Mouse (Mus musculus) lung, postnatal 36 days (tissue): ENCODE data around the gene Spaca1.
"Not testable (repeated sequence)": the region's sequence is repeated elsewhere in the genome, so short reads cannot be mapped to it uniquely, and the experiment has no call there.

Experiments
- DNase-seq: peaks from one replicate; pipeline ENCODE4 v3.0.0; 2022; ENCODE audit warnings: mixed read lengths

Gene Spaca1

GRCm38 (mm10) chr4:34049571-34050255 is at the start of gene Spaca1:
Gene Spaca1 (minus strand): TSS chr4:34050191.
- no peak for DNase-seq

DNA sequence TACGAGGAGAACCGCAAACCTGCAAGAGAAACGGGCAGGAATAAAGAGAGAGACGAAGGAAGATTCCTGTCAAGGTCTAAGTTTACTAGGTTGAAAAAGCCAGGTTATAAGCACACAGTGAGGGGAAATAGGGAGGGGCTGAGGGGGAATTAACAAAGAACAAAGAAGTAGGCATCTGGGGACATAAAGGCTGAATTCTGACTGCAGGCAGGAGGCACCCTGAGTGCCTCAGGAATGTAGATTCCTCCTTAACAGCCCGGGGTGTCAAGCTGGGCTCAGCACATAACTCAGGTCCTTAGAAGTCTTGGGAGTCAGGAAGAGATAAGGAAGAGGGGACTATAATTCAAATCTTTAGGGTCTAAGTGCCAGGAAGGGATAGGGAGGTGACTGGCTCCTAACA is 37.3 kb upstream of the Spaca1 start:
- DNase-seq: not testable (repeated sequence)

- no peak for DNase-seq
Observed at GRCm38 (mm10) chr4:34081064-34081463, 31.1 kb upstream of the Spaca1 start.

DNA sequence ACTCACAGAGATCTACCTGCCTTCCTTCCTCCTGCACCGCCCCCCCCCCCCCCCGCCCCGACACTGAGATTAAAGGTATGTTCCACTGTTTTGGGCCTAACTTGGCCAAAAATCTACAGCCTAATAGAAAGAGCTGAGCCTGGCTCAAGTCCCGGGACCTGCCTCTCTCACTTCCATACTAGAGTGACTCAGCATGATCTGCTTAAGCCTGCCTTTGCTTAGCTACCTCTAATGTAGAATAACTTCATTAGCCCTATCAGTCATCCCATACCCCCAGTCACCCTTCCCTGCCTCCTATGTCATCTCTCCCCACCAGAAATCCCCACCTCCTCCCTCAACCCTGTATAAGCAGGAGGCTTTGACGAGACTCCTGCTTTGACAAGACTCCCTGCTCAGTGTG is 19.0 kb upstream of the Spaca1 start:
- DNase-seq: no peak

DNA sequence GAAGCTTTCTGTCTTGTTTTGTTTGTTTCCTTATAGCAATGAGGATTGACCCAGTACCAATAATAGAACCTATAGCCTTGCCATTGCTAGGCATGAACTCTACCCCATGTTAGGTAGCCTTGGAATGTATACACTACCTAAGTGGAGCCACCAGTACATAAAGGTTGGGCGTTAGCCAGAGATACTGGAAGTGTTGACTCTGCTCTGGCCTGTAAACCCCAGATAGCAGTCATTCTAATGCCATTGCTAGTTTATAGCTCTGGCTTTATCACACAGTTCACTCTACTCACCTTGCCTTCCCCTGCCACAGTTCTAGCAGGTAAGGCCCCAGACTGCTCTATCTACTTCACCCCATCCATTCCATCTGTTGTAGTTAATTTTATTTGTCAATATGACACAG is 8.3 kb upstream of the Spaca1 start:
- no peak for DNase-seq

- no peak for DNase-seq
Observed at GRCm38 (mm10) chr4:34026771-34027170, 23.2 kb downstream of the Spaca1 start.

DNA sequence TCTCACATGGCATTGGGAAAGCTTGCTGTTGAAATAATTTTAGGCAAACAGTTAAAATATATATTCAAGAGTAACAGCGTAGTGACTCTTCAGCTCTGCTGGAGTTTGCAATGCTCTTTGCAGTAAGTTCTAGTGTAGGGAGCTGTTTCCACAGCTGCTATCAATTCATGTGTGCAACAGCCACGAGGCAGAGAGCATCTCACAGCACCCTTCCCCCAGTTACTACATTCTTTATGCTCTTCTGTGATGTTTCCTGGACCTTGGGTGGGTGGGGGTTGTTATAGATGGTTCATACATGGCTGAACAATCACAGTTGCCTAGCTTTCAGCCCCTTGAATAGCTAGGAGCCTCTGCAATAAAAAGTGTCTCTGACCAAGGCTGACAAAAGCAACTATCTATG is 28.5 kb downstream of the Spaca1 start:
- no peak for DNase-seq

DNA sequence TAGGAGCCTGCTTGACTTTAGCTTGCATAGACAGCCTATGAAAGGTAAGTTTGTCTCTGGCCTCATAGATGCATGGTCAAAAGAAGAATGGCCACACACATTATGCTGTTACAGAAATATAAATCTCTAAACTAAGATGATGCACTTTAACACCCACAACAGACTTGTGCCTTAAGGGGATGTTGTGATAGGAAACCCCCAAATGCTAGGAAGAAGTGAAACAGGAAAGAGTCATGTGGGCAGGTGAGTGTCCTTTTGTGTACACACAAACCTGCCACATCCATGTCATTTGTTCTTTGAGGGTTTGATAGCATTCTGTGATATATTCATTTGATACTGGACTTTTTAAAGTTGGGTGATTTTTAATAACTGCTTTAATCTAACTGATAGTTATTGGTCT is 53.6 kb downstream of the Spaca1 start:
- DNase-seq: no peak

DNA sequence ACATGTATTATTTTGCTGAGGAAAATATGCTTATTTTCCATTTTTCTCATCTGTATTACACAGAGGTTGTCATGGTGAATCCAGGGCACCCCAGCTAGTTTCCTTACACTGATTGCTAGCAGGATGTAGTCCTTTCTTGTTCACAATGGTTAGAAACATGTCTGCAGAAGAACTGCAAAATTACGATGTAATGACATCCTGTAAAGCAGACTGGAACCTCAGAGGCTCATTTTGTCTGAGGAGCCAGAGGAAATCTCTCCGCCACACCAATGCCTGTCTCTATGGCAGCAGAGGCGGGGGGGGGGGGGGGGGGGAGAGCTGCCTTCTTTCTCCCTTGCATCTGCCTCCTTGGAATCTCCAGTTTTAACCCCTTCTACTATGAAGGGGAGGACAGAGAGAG is 57.3 kb downstream of the Spaca1 start:
- no peak for DNase-seq

DNA sequence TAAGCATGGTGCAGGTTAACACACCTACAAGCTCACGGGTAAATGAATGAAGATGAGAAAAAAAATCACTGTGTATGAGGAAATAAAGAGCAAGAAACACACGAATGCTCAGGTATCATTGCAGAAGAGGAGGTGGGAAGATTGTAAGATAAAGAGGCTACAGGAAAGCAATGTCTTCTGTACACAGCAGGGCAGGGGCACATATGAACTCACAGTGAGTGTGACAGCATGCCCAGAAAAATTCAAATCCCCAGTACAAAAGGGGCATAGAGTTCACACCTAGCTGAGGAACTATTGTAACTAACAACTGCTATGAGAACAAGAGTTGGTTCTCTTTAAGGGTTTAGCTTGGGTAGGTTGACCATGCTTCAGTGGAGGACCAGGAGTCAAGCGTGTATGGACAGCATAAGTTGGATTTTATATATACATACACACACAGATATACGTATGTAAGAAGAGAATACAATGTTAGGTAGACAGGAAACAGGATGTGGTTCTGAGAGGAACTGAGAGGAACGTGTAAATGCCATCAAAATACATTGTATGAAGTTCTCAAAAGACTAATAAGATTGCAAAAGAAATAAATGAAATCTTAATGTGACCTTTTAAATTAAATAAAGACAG is 61.4 kb downstream of the Spaca1 start:
- DNase-seq: no peak
